14 mouse cellular contexts compared by ENCODE assay signal in the genomic region with DNA sequence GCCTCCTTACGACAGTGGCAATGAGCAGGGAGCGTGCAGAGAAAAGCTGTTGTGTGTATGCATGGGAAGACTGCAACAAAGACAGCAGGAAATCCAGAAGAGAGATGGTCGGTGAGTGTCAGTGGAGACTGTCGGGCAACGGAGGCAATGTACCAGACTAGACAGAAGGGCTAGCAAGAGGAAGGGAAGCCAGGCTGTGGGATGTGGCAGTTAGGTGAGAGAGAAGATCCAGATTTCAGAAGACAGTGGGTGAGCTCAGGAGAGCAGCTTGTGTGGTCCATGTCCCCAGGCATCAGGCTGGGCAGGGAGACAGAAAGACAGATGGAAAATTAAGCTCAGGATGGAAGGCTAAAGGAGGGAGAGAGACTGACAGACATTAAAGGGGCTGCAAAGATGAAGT.
"Had no signal": no experiment of that assay in that cellular context is flagged by ENCODE, and none has a peak within 500 bp of the region (broad histone marks: within the 10 kb centered on the region; RNA-seq: fewer than 3 reads in every experiment).

No protein-coding gene starts in this region.

- H3K9me3 ChIP-seq: liver, embryonic 13.5 days had no signal

- DNase-seq: kidney, postnatal 10 days; kidney, postnatal 36 days; liver, embryonic 13.5 days; lung, adult 2 months; lung, postnatal 14 days; lung, postnatal 4 days; midbrain, embryonic 14.5 days; right cerebral cortex, adult 18-20 months; right cerebral cortex, postnatal 14 days; right cerebral cortex, postnatal 4 days; thymus, adult 2 months; thymus, postnatal 14 days had no signal

- H3K27me3 ChIP-seq: liver, embryonic 13.5 days had no signal

- H3K27ac ChIP-seq: liver, embryonic 13.5 days; stomach, postnatal 0 days had no signal

- H3K36me3 ChIP-seq: liver, embryonic 13.5 days had no signal

- H3K4me3 ChIP-seq: liver, embryonic 13.5 days had no signal

- H3K4me2 ChIP-seq: liver, embryonic 13.5 days; midbrain, embryonic 11.5 days had no signal

- H3K4me1 ChIP-seq: liver, embryonic 13.5 days had no signal

- H3K9ac ChIP-seq: liver, embryonic 13.5 days had no signal
